Mouse (Mus musculus): Measurements from ENCODE around the gene Rab25. TPM values are rescaled to one million over a fixed set of nuclear protein-coding genes. Genes with fewer than 3 reads are reported as not detected.

The Rab25 gene
- polyA plus RNA-seq, 1 experiment: not detected

DNA sequence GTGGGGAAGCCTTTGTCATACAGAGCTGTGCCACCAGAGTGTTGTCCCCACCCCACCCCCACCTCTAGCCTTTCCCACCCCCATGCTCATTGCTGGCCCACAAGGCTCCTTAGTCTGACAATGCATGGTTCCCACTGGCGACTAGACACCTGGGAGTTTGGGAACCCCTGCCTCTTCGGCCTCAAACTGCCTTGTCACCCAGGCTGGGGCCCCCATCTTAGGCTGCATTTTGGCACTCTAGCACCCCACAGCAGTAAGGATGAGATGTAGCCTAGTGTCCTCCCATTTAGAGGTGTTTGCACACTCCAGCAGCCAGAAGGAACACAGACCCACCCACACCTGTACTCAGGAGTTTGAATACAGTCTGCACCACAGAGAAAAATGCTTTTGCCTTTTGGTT is 25.7 kb upstream of the Rab25 start:
- Histone ChIP-seq H3K4me1 (ENCODE audit: control insufficient read depth, insufficient read depth, insufficient read length, low read length) (0 out of 2 replicates have a peak, but pooled peaks cover 4% of the 10 kb centered on the region), H3K27ac (replicated peaks; ENCODE audit: low read depth, low read length) (no peak overlapping the region), H3K4me3 (ENCODE audit: insufficient read depth, low read depth, low read length) (no peak overlapping the region)

DNA sequence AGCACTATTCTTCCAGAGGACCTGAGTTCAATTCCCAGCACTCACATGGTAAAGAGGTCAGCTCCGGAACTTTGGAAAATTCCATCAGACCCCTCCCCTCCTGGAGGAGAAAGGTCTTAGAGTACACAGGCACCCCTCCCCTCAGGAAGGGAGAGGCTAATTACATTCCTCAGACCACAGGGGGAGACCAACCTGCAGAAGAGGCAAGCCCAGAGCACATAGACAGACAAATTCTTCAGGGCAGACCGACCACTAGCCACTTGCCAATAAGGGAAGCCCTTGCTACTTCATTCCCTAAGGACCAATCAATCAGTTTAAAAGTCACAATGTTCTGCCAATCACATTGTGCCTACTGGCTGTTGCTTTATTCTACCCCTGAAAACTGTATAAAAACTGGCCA is 24.7 kb upstream of the Rab25 start:
- peaks cover 8% of the 10 kb centered on the region for H3K4me1 ChIP-seq (ENCODE audit: control insufficient read depth, insufficient read depth, insufficient read length, low read length)
- H3K4me3 ChIP-seq (ENCODE audit: insufficient read depth, low read depth, low read length): no peak overlapping the region
- H3K27ac ChIP-seq (replicated peaks; ENCODE audit: low read depth, low read length): no peak overlapping the region

DNA sequence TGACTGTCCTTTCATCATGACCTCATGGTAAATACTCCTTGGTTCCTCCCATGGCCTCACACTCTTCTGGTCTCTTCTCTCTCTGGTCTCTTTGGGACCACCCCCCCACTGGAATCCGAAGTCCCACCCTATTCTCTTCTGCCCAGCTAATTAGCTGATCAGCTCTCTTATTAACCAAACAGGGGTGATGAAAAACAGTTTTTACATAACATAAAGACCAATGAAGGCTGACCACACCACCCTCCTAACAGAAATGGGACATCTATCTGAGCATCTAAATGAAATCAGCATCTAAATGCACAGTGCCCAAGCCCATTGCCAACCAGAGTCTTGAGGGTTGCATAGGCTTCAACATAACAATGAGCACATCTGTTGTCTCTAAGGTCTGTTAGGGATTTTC is 23.8 kb upstream of the Rab25 start:
- Histone ChIP-seq H3K27ac (replicated peaks; ENCODE audit: low read depth, low read length) (no peak overlapping the region), H3K4me3 (ENCODE audit: insufficient read depth, low read depth, low read length) (no peak overlapping the region), H3K4me1 (ENCODE audit: control insufficient read depth, insufficient read depth, insufficient read length, low read length) (peaks cover 9% of the 10 kb centered on the region)

DNA sequence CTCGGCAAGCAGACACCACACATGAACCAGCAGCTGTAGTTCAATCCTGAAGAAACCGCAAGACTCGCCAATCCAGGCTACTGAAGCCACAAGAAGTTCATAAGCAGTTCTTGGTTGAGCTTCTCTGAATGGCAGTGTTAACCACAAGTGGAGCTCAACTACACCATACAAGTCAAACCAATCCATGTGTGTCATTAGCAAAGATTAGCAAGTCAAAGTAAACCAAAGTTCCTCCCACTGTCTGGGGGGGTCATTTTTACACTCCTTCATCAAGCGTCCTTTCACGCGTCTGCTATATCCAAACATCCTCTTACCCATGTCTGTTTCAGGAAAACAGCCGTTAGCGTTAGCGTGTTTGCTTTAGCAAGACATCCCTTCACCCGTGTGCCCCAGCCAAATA is 22.2 kb upstream of the Rab25 start:
- Histone ChIP-seq H3K4me3 (ENCODE audit: insufficient read depth, low read depth, low read length) (no peak overlapping the region), H3K27ac (replicated peaks; ENCODE audit: low read depth, low read length) (no peak overlapping the region), H3K4me1 (ENCODE audit: control insufficient read depth, insufficient read depth, insufficient read length, low read length) (peaks cover 15% of the 10 kb centered on the region)

DNA sequence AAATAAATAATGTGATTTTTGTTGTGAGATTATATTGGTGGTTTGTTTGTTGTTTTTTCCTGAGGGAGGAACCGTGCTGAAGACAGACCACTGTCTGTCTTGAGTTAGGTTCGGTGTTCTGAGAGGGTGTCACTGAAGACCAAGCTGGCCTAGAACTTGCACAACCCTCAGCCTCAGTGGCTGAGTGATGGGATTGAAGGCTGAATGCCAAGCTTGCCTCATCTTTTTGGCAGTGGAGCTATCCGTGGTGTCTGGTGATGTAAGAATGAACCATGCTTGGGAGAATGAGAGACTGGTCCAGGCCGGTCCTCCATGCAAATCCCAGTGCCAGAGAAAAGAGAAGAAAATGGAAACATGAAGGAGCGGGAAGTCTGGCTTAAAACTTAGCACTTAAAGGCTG is 21.6 kb upstream of the Rab25 start:
- H3K4me3 ChIP-seq (ENCODE audit: insufficient read depth, low read depth, low read length): no peak overlapping the region
- peaks cover 15% of the 10 kb centered on the region for H3K4me1 ChIP-seq (ENCODE audit: control insufficient read depth, insufficient read depth, insufficient read length, low read length)
- H3K27ac ChIP-seq (replicated peaks; ENCODE audit: low read depth, low read length): peak overlapping the region; percentile 60

DNA sequence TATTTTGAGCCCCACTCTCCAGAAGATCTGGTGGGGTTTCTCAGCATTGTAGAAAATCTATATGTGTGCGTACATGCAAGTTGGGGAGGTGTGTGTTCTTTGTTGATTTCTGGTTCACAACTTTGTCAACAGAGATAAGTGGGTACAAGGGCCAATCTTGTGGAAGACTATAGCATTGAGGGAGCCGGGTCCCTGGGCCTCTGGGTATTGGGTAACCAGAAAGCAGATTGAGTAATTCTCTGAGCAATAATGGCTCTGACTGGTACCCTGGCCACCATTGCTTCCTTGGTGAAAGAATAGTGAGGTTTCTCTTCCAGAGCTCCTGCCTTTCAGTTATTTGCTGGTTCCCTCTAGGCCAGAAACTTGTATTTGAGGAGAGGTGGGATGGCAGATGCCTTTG is 21.0 kb upstream of the Rab25 start:
- peaks cover 15% of the 10 kb centered on the region for H3K4me1 ChIP-seq (ENCODE audit: control insufficient read depth, insufficient read depth, insufficient read length, low read length)
- H3K27ac ChIP-seq (replicated peaks; ENCODE audit: low read depth, low read length): peak overlapping the region; percentile 93

DNA sequence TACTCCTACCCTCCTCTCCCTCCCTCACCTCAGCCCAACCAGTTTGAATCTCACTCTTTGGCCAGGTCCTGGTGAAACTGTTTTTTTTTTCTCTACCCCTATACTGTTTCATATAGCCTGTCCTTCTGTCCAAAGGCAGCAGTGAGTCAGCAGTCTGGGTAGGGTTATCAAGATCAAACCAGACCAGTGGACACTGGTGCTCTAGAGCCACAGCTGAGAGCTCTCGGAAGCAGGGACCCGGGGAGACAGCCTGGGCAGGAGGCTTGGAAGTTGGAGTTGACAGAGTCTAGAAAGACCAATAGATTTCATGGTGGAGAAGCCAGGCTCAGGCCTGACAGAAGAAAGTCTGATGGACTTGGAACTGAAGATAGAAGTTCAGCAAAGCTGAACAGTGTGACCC is 20.5 kb upstream of the Rab25 start:
- H3K4me3 ChIP-seq (ENCODE audit: insufficient read depth, low read depth, low read length): no peak overlapping the region
- peaks cover 15% of the 10 kb centered on the region for H3K4me1 ChIP-seq (ENCODE audit: control insufficient read depth, insufficient read depth, insufficient read length, low read length)
- H3K27ac ChIP-seq (replicated peaks; ENCODE audit: low read depth, low read length): peak overlapping the region; percentile 93

More for the DNA sequence above, 21.0 kb upstream of the Rab25 start:
- no peak overlapping the region for H3K4me3 ChIP-seq (ENCODE audit: insufficient read depth, low read depth, low read length)

DNA sequence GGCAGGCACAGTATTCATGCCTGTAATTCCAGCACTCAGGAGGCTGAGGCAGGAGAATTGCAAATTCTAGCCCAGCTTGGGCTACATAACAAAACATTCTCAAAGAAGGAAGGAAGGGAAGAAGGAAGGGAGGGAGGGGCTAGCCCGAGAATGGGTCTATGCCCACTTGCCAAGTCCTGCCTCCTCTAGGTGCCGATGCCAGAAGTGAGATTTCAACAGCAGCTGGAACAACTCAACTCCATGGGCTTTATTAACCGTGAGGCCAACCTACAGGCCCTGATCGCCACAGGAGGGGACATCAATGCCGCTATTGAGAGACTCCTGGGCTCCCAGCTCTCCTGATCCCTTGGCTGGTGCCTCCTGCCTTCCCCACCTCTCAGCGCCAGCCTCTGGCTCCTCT is 19.8 kb upstream of the Rab25 start:
- Histone ChIP-seq H3K27ac (replicated peaks; ENCODE audit: low read depth, low read length) (peak overlapping the region; percentile 93), H3K4me1 (ENCODE audit: control insufficient read depth, insufficient read depth, insufficient read length, low read length) (peaks cover 15% of the 10 kb centered on the region), H3K4me3 (ENCODE audit: insufficient read depth, low read depth, low read length) (no peak overlapping the region)

DNA sequence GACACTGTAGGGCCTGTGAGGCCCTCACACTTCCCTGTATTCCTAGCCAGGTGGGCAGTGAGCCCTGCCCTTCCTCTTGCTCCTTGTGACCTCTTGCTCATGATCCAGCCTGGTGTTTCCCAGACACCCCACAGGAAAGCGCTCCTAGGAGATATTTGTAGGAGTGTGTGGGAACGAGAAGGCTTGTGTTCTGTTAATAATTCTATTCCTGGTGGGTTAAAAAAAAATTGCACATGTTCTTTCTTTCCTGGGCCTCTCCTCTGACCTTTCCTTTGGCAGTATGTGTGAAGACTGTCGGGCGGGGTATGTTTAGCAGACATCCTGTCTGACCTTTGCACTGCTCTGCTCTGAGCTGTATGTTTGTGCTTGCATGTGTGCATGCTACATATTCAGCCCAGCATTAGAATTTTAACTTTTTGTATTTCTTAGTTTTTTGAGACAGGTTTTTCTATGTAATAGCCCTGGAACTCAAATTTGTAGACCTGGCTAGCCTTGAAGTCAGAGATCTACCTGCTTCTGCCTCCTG is 18.5 kb upstream of the Rab25 start:
- peak overlapping the region; percentile 92 for H3K27ac ChIP-seq (replicated peaks; ENCODE audit: low read depth, low read length)
- H3K4me3 ChIP-seq (ENCODE audit: insufficient read depth, low read depth, low read length): no peak overlapping the region
- peaks cover 15% of the 10 kb centered on the region for H3K4me1 ChIP-seq (ENCODE audit: control insufficient read depth, insufficient read depth, insufficient read length, low read length)

DNA sequence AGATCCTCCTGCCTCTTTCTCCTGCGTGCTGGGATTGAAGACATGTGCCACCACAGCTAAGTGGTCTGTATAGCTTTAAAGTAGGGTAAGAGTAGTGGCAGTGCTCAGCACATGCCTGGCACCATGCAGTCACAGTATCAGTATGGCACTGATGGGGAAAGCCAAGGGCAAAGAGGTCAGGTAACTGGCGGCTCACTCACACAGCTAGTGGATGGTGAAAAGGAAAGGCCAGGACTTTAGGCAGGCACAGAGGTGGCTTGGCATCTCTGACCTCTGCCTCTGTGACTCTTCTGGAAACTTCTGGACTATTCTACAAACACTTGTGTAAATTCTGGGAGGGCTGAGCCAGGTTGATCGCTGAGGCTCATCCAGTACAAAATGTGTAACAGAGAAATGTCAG is 18.0 kb upstream of the Rab25 start:
- H3K4me3 ChIP-seq (ENCODE audit: insufficient read depth, low read depth, low read length): no peak overlapping the region
- peak overlapping the region; percentile 92 for H3K27ac ChIP-seq (replicated peaks; ENCODE audit: low read depth, low read length)
- peaks cover 15% of the 10 kb centered on the region for H3K4me1 ChIP-seq (ENCODE audit: control insufficient read depth, insufficient read depth, insufficient read length, low read length)

DNA sequence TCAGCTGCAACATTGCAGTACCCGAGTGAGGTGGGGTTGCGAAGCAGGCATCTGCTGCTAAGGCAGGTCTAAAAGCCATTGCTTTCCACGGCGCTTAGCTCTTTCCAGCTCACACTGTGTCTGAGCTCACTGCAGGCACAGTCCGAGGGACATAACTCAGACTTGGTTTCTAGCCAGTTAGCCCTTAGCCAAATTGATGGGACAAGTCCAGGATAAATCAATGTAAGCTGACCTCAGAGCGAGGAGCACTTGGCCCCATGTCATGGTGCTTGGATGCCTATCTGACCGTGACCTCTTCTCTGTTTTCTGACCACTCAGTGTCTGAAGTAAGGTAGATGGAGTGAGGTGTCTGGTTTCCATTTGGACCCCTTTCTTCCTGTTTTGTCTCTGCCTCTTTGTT is 15.9 kb upstream of the Rab25 start:
- Histone ChIP-seq H3K4me3 (ENCODE audit: insufficient read depth, low read depth, low read length) (no peak overlapping the region), H3K4me1 (ENCODE audit: control insufficient read depth, insufficient read depth, insufficient read length, low read length) (peaks cover 11% of the 10 kb centered on the region), H3K27ac (replicated peaks; ENCODE audit: low read depth, low read length) (no peak overlapping the region)

DNA sequence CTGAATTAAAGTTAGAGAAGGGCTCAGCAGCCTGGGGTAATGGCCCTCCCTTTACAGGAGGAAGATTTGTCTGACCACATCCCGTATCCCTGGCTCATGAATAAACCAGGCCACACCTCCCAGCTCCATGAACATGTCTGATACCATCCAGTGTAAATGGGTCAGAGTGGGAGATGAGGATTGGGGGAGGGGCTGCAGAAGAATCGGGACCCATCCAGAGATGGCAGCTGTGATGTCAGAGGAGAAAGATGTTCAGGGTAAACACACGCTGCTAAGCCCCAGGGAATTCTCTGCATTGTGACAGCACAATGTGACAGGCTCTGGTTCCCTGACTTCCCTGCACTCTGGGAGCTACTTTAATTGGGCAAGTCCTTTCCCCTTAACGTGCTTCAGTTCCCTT is 15.3 kb upstream of the Rab25 start:
- H3K27ac ChIP-seq (replicated peaks; ENCODE audit: low read depth, low read length): no peak overlapping the region
- peaks cover 8% of the 10 kb centered on the region for H3K4me1 ChIP-seq (ENCODE audit: control insufficient read depth, insufficient read depth, insufficient read length, low read length)
- H3K4me3 ChIP-seq (ENCODE audit: insufficient read depth, low read depth, low read length): no peak overlapping the region

DNA sequence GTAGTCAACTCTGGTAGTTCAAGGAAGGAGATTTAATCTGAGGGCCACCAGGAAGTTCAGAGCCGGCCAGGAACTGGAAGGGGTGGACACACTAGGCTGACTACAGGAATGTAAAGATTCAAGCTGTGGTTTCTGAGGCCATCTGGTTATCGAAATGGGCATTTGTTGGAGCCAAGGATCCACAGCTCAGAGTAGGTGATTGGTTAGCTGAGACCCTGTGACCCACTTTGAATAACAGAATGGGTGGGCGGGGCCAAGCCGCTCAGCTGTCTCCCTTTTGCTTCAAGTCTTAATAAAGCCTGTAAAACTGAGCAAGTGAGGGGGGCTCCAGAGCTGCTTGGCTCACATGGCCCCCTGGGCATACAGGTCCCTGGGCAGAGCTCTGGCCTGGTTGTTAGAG is 13.9 kb upstream of the Rab25 start:
- Histone ChIP-seq H3K27ac (replicated peaks; ENCODE audit: low read depth, low read length) (no peak overlapping the region), H3K4me3 (ENCODE audit: insufficient read depth, low read depth, low read length) (no peak overlapping the region), H3K4me1 (ENCODE audit: control insufficient read depth, insufficient read depth, insufficient read length, low read length) (peaks cover 7% of the 10 kb centered on the region)

DNA sequence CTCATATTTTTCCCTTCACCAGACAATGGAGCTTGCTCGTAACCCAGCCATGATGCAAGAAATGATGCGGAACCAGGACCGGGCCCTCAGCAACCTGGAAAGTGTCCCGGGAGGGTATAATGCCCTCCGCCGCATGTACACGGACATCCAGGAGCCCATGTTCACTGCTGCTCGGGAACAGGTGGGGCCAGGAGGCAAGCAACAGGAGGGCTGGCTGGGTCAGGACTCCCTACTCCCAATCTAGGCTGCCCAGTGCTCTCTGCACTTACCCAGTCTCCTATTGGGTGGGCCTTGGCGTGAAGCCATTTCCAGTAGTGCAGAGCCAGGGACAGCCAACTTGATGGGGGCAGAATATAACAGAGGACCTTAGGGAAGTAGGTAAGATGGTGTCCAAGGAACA is 11.5 kb upstream of the Rab25 start:
- no peaks in the 10 kb centered on the region for H3K4me1 ChIP-seq (ENCODE audit: control insufficient read depth, insufficient read depth, insufficient read length, low read length)
- H3K4me3 ChIP-seq (ENCODE audit: insufficient read depth, low read depth, low read length): no peak overlapping the region
- H3K27ac ChIP-seq (replicated peaks; ENCODE audit: low read depth, low read length): no peak overlapping the region

DNA sequence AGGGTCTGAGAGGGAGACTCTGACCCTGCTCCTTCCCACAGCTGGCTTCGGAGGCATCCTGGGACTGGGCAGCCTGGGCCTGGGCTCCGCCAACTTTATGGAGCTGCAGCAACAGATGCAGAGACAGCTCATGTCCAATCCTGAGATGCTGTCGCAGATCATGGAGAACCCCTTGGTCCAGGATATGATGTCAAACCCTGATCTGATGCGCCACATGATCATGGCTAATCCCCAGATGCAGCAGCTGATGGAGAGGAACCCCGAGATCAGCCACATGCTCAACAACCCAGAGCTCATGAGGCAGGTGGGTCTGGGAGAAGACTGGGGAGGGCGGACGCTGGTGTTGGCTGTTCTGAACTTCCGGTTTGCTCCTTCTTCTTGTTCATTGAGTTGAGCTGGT is 8.5 kb upstream of the Rab25 start:
- H3K27ac ChIP-seq (replicated peaks; ENCODE audit: low read depth, low read length): no peak overlapping the region
- H3K4me3 ChIP-seq (ENCODE audit: insufficient read depth, low read depth, low read length): no peak overlapping the region
- H3K4me1 ChIP-seq (ENCODE audit: control insufficient read depth, insufficient read depth, insufficient read length, low read length): 0 out of 2 replicates have a peak, but pooled peaks cover 1% of the 10 kb centered on the region

DNA sequence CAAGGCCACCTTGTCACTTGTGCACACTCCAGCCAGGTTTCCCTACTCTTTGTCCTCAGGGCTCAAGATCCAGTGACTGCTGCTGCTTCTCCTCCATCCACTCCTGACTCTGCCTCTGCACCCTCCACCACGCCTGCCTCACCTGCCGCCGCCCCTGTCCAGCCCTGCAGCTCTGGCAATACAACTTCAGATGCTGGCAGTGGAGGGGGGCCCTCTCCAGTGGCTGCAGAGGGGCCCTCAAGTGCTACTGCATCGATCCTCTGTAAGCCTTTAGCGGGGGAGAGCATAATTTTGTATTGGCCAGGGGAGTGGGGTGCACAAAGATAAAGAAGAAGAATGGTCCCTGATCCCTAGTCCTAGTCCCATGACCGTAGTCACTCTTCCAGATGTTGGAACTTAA is 7.6 kb upstream of the Rab25 start:
- Histone ChIP-seq H3K27ac (replicated peaks; ENCODE audit: low read depth, low read length) (no peak overlapping the region), H3K4me3 (ENCODE audit: insufficient read depth, low read depth, low read length) (no peak overlapping the region), H3K4me1 (ENCODE audit: control insufficient read depth, insufficient read depth, insufficient read length, low read length) (0 out of 2 replicates have a peak, but pooled peaks cover 3% of the 10 kb centered on the region)
